Mouse (Mus musculus): ENCODE data around the gene Vamp1. TPM values are rescaled to one million over a fixed set of nuclear protein-coding genes. Genes with fewer than 3 reads are reported as not detected.

Vamp1 gene
- polyA plus RNA-seq, 1 experiment = 0.69 TPM

DNA sequence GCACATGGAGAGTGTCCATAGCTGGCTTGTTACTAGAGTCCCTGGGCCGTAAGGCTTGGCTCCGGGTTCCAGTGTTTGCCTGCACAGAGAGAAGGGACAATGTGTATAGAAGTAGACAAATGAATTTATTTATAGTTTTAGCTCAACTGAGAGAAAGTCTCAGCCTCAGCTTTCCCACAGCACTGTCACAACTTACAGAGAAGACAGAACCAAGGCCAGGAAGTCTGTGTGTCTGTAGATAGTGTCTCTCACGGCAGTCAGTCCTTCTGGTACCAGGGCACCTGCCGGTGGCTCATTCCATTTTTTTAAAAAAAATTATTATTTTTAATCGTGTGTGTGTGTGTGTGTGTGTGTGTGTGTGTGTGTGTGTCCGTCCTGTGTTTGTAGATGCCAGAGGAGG is 17.2 kb downstream of the Vamp1 start:
- no peak for TF ChIP-seq CEBPB (IDR thresholded peaks at IDR 0.05; ENCODE audit: low read depth)
- no peak for TF ChIP-seq MAX (IDR thresholded peaks at IDR 0.05)
- TF ChIP-seq MYOG (IDR thresholded peaks at IDR 0.05; ENCODE audit: control insufficient read depth, extremely low read depth, insufficient read length) = no peak
- no peak for TF ChIP-seq MYOD1 (IDR thresholded peaks at IDR 0.05; ENCODE audit: control insufficient read depth, insufficient read length, low read depth)
- TF ChIP-seq USF1 (IDR thresholded peaks at IDR 0.05; ENCODE audit: low read depth) = no peak
- no peak for TF ChIP-seq FOSL1 (IDR thresholded peaks at IDR 0.05; ENCODE audit: insufficient read depth, low read length, poor library complexity, severe bottlenecking)
- no peak for TF ChIP-seq CTCF (IDR thresholded peaks at IDR 0.05; ENCODE audit: control insufficient read depth, insufficient read depth, insufficient read length)
- Histone ChIP-seq H3K4me3 (ENCODE audit: insufficient read depth, poor library complexity, severe bottlenecking) (no peak overlapping the region), H3K79me2 (ENCODE audit: control insufficient read depth, insufficient read depth) (no peaks in the 10 kb centered on the region), H3K36me3 (ENCODE audit: control insufficient read depth, insufficient read depth) (no peaks in the 10 kb centered on the region), H3K27me3 (ENCODE audit: control insufficient read depth, insufficient read depth, insufficient read length) (no peaks in the 10 kb centered on the region), H3ac (ENCODE audit: control insufficient read depth, insufficient read length, low read depth) (no peak overlapping the region), H3K79me3 (ENCODE audit: low read depth) (no peaks in the 10 kb centered on the region)

DNA sequence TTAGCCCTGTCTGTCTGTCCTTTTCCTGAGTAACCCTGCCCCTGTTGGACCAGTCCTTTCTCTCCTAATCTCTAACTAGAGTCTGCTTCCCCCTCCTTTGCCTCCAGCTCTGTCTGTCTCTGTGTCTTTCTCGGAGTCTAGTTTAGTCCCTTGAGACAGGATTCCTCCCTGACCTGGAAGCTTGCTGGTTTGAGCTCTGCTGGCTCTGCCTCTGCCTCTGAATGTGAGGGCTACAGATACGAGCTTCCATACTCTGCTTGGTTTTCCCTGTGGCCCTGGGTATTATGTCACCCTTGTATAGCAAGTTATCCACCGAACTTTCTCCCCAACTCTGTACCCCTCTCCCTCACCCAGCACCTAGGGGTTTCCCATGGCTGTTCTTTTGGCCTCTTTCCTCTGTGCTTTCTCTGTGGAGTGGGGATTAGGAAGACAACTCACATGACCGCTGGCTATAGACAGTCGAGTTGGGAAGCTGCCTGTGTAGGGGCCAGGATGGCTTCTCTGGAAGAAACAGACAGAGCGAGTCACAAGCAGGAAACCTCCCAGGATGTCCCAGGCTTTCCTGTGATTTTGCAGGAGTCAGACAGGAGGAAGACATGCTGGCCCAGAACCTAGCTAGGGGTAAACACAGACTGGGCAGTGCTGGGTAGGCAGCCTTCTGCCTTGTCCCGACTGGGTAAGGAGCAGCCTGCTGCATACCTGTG is 18.6 kb downstream of the Vamp1 start:
- Histone ChIP-seq H3K79me2 (ENCODE audit: control insufficient read depth, insufficient read depth) (no peaks in the 10 kb centered on the region), H3K79me3 (ENCODE audit: low read depth) (no peaks in the 10 kb centered on the region), H3K27me3 (ENCODE audit: control insufficient read depth, insufficient read depth, insufficient read length) (no peaks in the 10 kb centered on the region), H3K4me3 (ENCODE audit: insufficient read depth, poor library complexity, severe bottlenecking) (no peak overlapping the region), H3ac (ENCODE audit: control insufficient read depth, insufficient read length, low read depth) (no peak overlapping the region), H3K36me3 (ENCODE audit: control insufficient read depth, insufficient read depth) (no peaks in the 10 kb centered on the region)
- no peak for TF ChIP-seq MAX (IDR thresholded peaks at IDR 0.05)
- TF ChIP-seq CTCF (IDR thresholded peaks at IDR 0.05; ENCODE audit: control insufficient read depth, insufficient read depth, insufficient read length) = no peak
- TF ChIP-seq CEBPB (IDR thresholded peaks at IDR 0.05; ENCODE audit: low read depth) = no peak
- no peak for TF ChIP-seq USF1 (IDR thresholded peaks at IDR 0.05; ENCODE audit: low read depth)
- TF ChIP-seq MYOG (IDR thresholded peaks at IDR 0.05; ENCODE audit: control insufficient read depth, extremely low read depth, insufficient read length) = no peak
- no peak for TF ChIP-seq MYOD1 (IDR thresholded peaks at IDR 0.05; ENCODE audit: control insufficient read depth, insufficient read length, low read depth)

DNA sequence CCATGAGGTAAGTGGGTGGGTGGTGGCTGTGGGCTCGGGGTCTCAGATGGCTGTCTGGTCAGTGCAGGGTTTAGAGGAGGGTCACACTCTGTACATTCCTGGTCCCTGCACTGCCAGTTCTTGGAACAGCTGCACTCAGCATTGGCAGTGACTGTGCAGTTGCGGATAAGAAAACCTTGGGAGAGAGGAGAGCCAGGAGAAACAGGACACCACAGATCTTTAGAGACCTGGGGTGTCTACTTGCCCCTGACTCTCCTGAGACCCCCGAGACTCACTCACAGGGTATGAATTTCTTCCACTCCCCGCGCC is 19.1 kb downstream of the Vamp1 start:
- no peak for TF ChIP-seq CTCF (IDR thresholded peaks at IDR 0.05; ENCODE audit: control insufficient read depth, insufficient read depth, insufficient read length)
- TF ChIP-seq FOSL1 (IDR thresholded peaks at IDR 0.05; ENCODE audit: insufficient read depth, low read length, poor library complexity, severe bottlenecking) = no peak
- no peak for TF ChIP-seq CEBPB (IDR thresholded peaks at IDR 0.05; ENCODE audit: low read depth)
- no peak for TF ChIP-seq MYOD1 (IDR thresholded peaks at IDR 0.05; ENCODE audit: control insufficient read depth, insufficient read length, low read depth)
- no peak for TF ChIP-seq USF1 (IDR thresholded peaks at IDR 0.05; ENCODE audit: low read depth)
- no peak for TF ChIP-seq MYOG (IDR thresholded peaks at IDR 0.05; ENCODE audit: control insufficient read depth, extremely low read depth, insufficient read length)
- TF ChIP-seq MAX (IDR thresholded peaks at IDR 0.05) = no peak
- H3K79me2 ChIP-seq (ENCODE audit: control insufficient read depth, insufficient read depth) = no peaks in the 10 kb centered on the region
- no peaks in the 10 kb centered on the region for H3K79me3 ChIP-seq (ENCODE audit: low read depth)
- no peak overlapping the region for H3K4me3 ChIP-seq (ENCODE audit: insufficient read depth, poor library complexity, severe bottlenecking)
- H3K27me3 ChIP-seq (ENCODE audit: control insufficient read depth, insufficient read depth, insufficient read length) = no peaks in the 10 kb centered on the region
- H3K36me3 ChIP-seq (ENCODE audit: control insufficient read depth, insufficient read depth) = no peaks in the 10 kb centered on the region
- no peak overlapping the region for H3ac ChIP-seq (ENCODE audit: control insufficient read depth, insufficient read length, low read depth)

DNA sequence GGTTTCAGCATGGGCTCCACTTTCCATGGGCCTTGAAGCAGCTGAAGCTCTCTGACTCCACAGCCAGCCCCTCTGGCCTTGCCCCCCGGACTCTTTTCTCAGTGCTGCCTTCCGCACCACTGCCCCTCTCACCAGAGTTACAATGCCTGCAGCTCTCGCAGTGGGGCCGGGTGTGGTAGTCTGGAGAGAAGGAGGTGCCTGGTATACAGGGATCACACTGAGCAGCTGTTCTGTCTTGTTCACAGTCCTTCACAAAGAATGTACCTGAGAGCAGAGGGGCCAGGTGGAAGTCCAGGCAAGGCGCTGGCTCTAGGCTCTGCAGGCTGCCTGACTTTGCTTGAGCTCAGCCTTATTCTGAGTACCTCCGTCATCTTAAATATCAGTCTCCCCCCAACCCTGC is 21.0 kb downstream of the Vamp1 start:
- Histone ChIP-seq H3K27me3 (ENCODE audit: control insufficient read depth, insufficient read depth, insufficient read length) (no peaks in the 10 kb centered on the region), H3K79me2 (ENCODE audit: control insufficient read depth, insufficient read depth) (no peaks in the 10 kb centered on the region), H3K4me3 (ENCODE audit: insufficient read depth, poor library complexity, severe bottlenecking) (no peak overlapping the region), H3ac (ENCODE audit: control insufficient read depth, insufficient read length, low read depth) (no peak overlapping the region), H3K79me3 (ENCODE audit: low read depth) (no peaks in the 10 kb centered on the region), H3K36me3 (ENCODE audit: control insufficient read depth, insufficient read depth) (no peaks in the 10 kb centered on the region)
- TF ChIP-seq USF1 (IDR thresholded peaks at IDR 0.05; ENCODE audit: low read depth) (no peak), MYOG (IDR thresholded peaks at IDR 0.05; ENCODE audit: control insufficient read depth, extremely low read depth, insufficient read length) (no peak), MAX (IDR thresholded peaks at IDR 0.05) (no peak), MYOD1 (IDR thresholded peaks at IDR 0.05; ENCODE audit: control insufficient read depth, insufficient read length, low read depth) (no peak), CTCF (IDR thresholded peaks at IDR 0.05; ENCODE audit: control insufficient read depth, insufficient read depth, insufficient read length) (no peak), FOSL1 (IDR thresholded peaks at IDR 0.05; ENCODE audit: insufficient read depth, low read length, poor library complexity, severe bottlenecking) (no peak), CEBPB (IDR thresholded peaks at IDR 0.05; ENCODE audit: low read depth) (no peak)

DNA sequence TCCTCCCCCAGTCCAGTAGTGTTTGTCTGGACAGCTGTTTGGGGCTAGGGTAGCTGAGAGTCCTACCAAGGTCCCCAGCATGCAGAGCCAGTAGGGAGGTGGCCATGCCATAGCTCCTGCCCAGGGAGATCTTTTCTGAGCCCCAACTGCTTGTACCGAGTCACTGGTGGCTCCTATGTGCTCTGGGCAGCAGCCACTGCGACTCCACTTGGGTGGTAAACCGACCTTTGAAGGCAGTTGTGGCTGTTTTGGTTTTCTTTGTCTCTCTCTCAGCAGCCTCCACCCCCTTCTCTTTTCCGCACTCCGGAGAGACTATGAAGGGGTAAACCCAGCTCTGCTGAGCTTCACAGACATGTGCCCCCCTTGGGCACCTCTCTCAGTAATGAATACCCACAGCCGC is 21.4 kb downstream of the Vamp1 start, which contains the start of gene Cd27:
TSS of gene Cd27 (minus strand) at position 229 of the 400 bp plus-strand sequence.
- H3ac ChIP-seq (ENCODE audit: control insufficient read depth, insufficient read length, low read depth) = no peak within 1 kb of the TSS
- H3K79me3 ChIP-seq (ENCODE audit: low read depth) = no peaks in the 10 kb centered on the region
- no peaks in the 10 kb centered on the region for H3K36me3 ChIP-seq (ENCODE audit: control insufficient read depth, insufficient read depth)
- TF ChIP-seq CEBPB (IDR thresholded peaks at IDR 0.05; ENCODE audit: low read depth) (no peak), MAX (IDR thresholded peaks at IDR 0.05) (no peak), CTCF (IDR thresholded peaks at IDR 0.05; ENCODE audit: control insufficient read depth, insufficient read depth, insufficient read length) (no peak), FOSL1 (IDR thresholded peaks at IDR 0.05; ENCODE audit: insufficient read depth, low read length, poor library complexity, severe bottlenecking) (no peak), MYOD1 (IDR thresholded peaks at IDR 0.05; ENCODE audit: control insufficient read depth, insufficient read length, low read depth) (no peak), MYOG (IDR thresholded peaks at IDR 0.05; ENCODE audit: control insufficient read depth, extremely low read depth, insufficient read length) (no peak), USF1 (IDR thresholded peaks at IDR 0.05; ENCODE audit: low read depth) (no peak)
- H3K79me2 ChIP-seq (ENCODE audit: control insufficient read depth, insufficient read depth) = no peaks in the 10 kb centered on the region
- no peak within 1 kb of the TSS for H3K4me3 ChIP-seq (ENCODE audit: insufficient read depth, poor library complexity, severe bottlenecking)
- H3K27me3 ChIP-seq (ENCODE audit: control insufficient read depth, insufficient read depth, insufficient read length) = no peaks in the 10 kb centered on the region
